Mouse (Mus musculus): ENCODE data around the gene Wdr26. TPM values are rescaled to one million over a fixed set of nuclear protein-coding genes. Genes with fewer than 3 reads are reported as not detected.

The Wdr26 gene
- total RNA-seq, 2 experiments from 2014 or later: 871 to 1,326 TPM

DNA sequence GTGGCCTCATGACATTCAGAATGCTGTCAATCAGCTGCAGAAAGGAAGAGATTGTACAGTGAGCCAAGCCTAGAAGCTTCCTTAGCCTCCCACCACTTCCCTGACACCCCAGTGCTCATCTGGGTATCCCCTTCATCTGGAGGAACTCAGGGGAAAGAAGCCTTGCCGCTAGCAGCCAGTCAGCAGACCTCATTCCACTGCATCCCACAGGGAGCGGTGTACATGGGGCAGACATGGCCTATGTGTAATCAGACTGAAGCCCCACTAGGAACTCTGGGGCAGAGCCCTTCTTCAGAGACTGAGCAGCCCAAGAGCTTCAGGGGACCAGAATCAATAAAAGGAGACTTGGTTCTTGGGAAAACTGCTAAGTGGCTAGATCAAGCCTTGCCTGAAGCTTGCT, 33.3 kb upstream of the Wdr26 start:
- ATAC-seq (replicated peaks; ENCODE audit: low FRiP score, poor library complexity, severe bottlenecking): no peak

DNA sequence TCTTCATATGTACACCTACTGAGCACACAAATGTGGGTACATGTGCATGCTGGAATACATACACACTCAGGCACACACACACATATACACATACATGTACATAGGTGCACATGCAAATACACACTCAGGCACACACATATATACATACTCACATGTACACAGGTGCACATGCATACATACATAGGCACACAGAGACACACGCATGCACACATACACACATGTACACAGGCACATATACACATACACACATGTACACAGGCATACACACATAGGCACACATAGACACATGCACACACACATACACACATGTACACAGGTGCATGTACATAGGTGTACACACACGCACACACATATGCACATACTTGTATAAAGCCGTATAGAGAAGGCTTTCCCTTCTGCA, 29.4 kb upstream of the Wdr26 start:
- ATAC-seq (replicated peaks; ENCODE audit: low FRiP score, poor library complexity, severe bottlenecking): no peak

DNA sequence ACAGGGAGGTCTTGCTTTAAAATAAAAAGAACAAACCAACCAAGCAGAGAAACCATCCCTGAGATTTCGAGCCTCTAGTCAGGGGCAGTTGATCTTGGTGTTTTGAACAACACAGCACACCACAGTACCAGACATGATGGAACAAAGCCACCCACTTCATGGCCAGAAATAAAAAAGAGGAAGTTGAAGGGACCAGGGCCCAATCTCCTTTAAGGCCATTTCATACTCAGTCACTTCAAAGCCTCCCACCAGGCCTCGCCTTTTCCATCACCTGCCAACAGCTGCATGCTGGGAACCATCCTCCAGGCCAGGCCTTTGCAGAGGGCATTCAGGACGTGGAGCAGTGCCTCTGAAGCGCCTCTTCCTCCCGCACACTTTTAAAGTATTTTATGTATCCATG, 25.5 kb upstream of the Wdr26 start:
- ATAC-seq (replicated peaks; ENCODE audit: low FRiP score, poor library complexity, severe bottlenecking): no peak

- no peak for ATAC-seq (replicated peaks; ENCODE audit: low FRiP score, poor library complexity, severe bottlenecking)
Measured at GRCm38 (mm10) chr1:181234326-181235035, 22.7 kb upstream of the Wdr26 start.

DNA sequence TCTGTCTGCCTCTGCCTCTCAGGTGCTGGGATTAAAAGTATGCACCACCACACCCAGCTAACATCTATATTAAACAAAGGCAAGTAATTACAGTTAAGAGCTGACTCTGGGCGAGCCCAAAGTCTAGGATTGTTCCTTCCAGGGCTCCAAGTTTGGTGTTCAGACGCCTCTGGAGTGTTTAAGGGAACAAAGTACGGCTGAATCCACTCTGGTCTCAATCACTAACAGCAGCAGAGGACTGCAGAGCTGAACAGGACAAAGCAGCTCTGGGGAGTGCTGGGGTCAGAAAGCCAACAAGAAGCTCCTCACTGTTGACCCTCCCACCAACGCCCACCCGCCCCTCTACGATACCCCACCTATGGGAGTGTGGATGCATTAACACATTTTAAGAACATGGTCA, 21.9 kb upstream of the Wdr26 start:
- no peak for ATAC-seq (replicated peaks; ENCODE audit: low FRiP score, poor library complexity, severe bottlenecking)

- peak; percentile 79 for ATAC-seq (replicated peaks; ENCODE audit: low FRiP score, poor library complexity, severe bottlenecking)
Measured at GRCm38 (mm10) chr1:181232307-181233027, 20.7 kb upstream of the Wdr26 start.

DNA sequence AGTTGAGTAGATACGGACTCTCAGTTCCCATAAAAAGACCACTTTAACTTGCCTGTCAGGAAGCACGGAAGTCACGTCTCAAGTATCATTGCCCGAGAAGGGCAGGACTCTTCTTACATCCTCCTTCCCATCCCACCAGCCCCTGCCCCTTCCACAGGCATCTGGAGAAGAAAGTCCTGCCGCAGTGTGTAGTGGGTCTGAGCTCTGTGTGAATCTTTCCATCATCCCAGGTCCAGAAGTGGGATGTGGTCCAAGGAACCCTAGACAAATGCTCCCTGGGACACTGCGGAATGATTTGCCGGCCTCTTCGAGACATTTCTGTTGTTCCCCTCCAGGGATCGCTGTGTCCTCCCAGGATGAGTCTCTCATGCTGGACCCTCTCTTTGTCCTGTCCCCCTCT, 20.0 kb upstream of the Wdr26 start:
- ATAC-seq (replicated peaks; ENCODE audit: low FRiP score, poor library complexity, severe bottlenecking): no peak

DNA sequence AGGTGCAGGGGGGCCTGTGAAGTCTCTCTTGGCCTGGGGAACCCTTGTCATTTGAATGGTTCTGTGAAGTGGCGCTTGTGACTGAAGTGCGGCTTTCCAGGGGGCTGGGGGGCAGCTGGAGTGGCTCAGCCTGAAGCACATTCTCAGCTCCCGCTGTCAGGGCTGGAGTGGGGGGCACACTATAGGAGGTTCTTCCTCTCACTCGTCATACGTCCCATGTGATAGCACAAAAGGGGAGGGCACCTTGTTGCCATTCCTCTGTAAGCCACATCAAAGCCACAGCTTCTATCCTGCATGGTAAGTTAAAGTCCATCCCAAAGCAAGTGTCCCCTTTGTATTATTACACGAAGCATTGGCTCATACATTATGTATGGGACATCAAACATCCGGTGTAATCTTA, 19.5 kb upstream of the Wdr26 start:
- ATAC-seq (replicated peaks; ENCODE audit: low FRiP score, poor library complexity, severe bottlenecking): no peak

- peak; percentile 82 for ATAC-seq (replicated peaks; ENCODE audit: low FRiP score, poor library complexity, severe bottlenecking)
Measured at GRCm38 (mm10) chr1:181230731-181231148, 18.9 kb upstream of the Wdr26 start.

GRCm38 (mm10) chr1:181229046-181229445, 17.2 kb upstream of the Wdr26 start:
- ATAC-seq (replicated peaks; ENCODE audit: low FRiP score, poor library complexity, severe bottlenecking): no peak

- ATAC-seq (replicated peaks; ENCODE audit: low FRiP score, poor library complexity, severe bottlenecking): no peak
Measured at GRCm38 (mm10) chr1:181228591-181228990, 16.8 kb upstream of the Wdr26 start.

DNA sequence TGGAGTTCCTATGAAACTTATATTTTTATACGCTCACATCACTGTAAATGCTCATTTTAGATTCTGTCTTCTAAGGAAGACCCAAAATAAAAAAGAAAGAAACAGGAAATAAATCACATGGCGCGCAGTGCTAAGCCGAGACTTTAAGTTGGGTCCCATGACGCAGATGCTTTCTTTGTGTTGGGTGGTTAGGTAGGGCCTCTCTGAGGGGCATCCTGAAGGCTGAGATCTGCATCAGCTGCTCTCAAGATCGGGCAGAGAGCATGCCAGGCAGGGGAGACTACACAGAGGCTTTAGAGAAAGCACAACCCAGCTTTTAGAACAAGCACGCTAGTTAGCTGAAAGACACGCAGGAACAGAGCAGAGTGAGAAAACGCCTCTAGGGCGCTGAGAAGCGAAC, 16.0 kb upstream of the Wdr26 start:
- ATAC-seq (replicated peaks; ENCODE audit: low FRiP score, poor library complexity, severe bottlenecking): no peak

- ATAC-seq (replicated peaks; ENCODE audit: low FRiP score, poor library complexity, severe bottlenecking): no peak
Measured at GRCm38 (mm10) chr1:181226850-181227249, 15.0 kb upstream of the Wdr26 start.

- ATAC-seq (replicated peaks; ENCODE audit: low FRiP score, poor library complexity, severe bottlenecking): no peak
Measured at GRCm38 (mm10) chr1:181225281-181225680, 13.5 kb upstream of the Wdr26 start.

DNA sequence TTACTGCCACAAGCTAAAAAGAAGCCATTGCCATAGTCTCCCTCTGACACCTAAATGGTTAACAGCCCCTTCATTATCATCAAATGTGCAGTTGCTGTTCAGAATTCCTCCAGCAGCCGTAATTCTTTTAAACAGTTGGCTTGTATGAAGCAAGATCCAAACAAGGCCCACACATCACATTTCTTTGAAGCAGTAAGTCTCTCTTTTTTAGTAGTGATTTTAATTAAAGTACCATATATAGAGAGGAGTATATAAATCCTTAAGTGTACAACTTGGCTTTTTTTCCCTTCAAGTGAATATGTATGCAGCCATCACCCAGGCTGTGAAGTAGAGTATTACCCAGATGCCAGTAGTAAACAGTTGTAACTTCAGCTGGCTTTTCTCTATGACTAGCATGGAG, 10.2 kb upstream of the Wdr26 start:
- ATAC-seq (replicated peaks; ENCODE audit: low FRiP score, poor library complexity, severe bottlenecking): no peak

DNA sequence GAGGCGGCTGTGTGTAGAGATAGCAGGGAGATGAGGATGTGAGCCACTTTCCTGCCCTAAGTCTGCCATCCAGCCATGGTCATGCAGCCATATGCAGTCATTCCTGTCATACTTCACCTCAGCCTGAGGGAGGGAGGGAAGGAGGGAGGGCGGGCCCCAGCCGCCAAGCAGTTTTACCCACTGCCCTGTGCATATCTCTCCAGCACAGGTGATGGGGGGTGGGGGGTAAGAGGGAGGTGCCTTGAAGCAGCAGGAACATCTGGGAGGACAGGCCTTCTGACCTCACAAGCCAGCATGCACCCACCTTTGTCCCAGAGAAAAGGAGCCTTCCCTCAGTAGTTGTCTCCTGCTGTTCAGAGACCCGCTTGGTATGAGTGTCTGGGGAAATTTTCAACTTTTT, 4.5 kb upstream of the Wdr26 start:
- peak; percentile 85 for ATAC-seq (replicated peaks; ENCODE audit: low FRiP score, poor library complexity, severe bottlenecking)

- no peak for ATAC-seq (replicated peaks; ENCODE audit: low FRiP score, poor library complexity, severe bottlenecking)
Measured at GRCm38 (mm10) chr1:181214296-181215035, 2.7 kb upstream of the Wdr26 start.

DNA sequence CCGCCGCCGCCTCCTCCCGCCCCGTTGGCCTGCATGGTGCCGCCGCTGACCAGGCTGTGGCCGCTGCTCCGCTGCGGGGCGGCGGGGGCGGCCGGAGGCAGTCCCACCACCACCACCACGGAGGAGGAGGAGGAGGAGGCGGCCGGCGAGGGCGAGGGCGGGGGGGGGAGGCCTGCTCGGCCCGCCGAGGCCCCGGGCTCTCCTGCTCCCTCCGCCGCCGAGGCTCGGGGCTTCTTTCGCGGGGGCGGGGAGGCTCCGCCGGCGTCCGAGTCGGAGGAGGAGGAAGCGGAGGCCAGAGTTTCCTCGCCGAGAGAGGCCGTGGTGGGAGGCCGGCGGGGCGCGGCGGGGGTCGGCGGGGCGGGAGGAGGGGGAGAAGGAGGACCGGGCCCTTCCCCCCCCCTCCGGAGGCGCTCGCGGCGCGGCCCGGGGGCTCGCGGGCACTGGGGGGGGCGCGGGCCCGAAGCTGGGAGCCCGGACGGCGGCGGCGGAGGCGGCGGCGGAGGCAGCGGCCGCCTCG, 340 bp downstream of the Wdr26 start:
- ATAC-seq (replicated peaks; ENCODE audit: low FRiP score, poor library complexity, severe bottlenecking): no peak

DNA sequence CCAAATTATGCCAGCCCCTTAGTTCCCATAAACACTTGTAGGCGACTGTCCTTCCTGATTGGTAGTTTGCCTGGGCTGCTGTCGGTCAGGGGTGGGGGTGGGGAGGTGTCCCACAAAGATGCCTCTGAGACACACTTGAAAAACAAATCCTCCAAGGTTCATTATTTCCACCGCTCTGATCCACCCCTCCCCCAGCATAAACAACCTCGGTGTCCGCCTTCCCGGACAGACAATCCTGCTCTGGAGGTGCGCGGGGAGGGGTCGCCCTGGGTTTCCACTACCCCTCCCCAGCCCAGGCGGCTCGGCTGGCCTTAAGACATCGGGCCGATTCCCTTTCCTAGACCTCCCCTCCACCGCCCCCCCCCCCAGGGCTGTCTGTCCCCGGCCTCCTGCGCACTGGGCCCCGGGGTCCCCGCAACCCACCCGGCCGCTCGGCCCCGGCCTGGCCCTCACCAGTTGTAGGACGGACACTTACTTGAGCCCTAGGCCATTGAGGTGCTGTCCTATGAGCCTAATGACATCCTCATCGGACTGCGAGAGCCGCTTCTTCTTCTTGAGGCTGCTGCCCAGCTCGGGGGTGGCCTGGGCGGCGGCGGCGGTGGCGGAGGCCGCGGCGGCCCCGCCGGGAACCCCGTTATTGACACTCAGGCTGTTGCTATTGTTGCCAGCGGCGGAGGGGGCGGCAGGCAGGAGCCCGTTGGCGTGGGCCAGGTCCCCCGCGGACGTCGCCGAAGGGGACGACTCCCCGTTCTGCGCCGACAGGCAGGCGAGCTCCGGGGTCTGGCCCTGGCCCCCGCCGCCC, 999 bp downstream of the Wdr26 start:
- ATAC-seq (replicated peaks; ENCODE audit: low FRiP score, poor library complexity, severe bottlenecking): peak; percentile 73

DNA sequence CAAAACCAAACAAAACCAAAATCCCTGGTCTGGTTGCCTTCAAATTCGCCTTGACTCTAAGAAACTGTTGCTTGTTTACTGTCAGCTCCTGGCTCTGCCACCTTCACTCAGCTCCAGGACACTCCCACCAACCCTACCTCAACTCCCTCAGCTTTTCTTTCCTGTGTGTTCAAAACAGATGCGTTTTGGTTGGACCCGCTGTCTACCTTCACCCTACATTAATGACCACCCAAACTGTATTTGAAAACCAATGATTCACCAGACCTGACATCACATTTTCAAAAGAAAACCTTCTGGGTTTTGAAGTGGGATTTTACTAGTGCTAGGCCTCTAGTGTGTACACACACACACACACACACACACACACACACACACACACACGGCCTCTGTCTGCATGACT, 1.7 kb downstream of the Wdr26 start:
- peak; percentile 51 for ATAC-seq (replicated peaks; ENCODE audit: low FRiP score, poor library complexity, severe bottlenecking)

All from erythroblast, adult 5-6 weeks (primary cell).